Mouse (Mus musculus): ENCODE measurements at regions not wholly inside any gene's neighbourhood (a gene's known extent, or its start where the extent isn't known, plus 50 kb on each side); places are given as distances from the start of the nearest gene placed in this dataset.

- no peak for TF ChIP-seq MAFK (IDR thresholded peaks at IDR 0.05; ENCODE audit: insufficient read depth, low read depth, low read length)
- no peak for TF ChIP-seq ZNF384 (IDR thresholded peaks at IDR 0.05; ENCODE audit: low read depth, low read length)
- TF ChIP-seq HCFC1 (IDR thresholded peaks at IDR 0.05; ENCODE audit: borderline replicate concordance, insufficient read depth, low read length), result no peak
- TF ChIP-seq ZC3H11A (IDR thresholded peaks at IDR 0.05; ENCODE audit: borderline replicate concordance, low read depth, low read length), result peak; percentile 89
- no peak for TF ChIP-seq CHD2 (IDR thresholded peaks at IDR 0.05; ENCODE audit: low read depth, low read length)
Observed at GRCm38 (mm10) chr12:13085484-13085883, 143.8 kb upstream of the Mycn start.

Data from ES-E14 (cell line).